Mouse (Mus musculus) kidney, embryonic 16.5 days (tissue): ENCODE measurements around the gene Mapk7. TPM values are rescaled to one million over a fixed set of nuclear protein-coding genes. Genes with fewer than 3 reads are reported as not detected.

Experiments used
- ATAC-seq: fragments of 200-750 bp; cut with Nextera tagmentation; 2 replicates; pipeline ENCODE4 v1.8.0; 2017; ENCODE audit warnings: moderate TSS enrichment; ENCODE audit not compliant: low FRiP score, low TSS enrichment
- H3K27ac ChIP-seq: fragments of 300-500 bp; sonication (generic); 2 replicates; pipeline ENCODE4 v1.5.1; 2014; ENCODE audit warnings: low read length
- H3K27me3 ChIP-seq: fragments of 300-500 bp; sonication (generic); 2 replicates; pipeline ENCODE4 v1.6.1; 2014; ENCODE audit warnings: low read length, control low read depth, mixed read lengths; ENCODE audit not compliant: insufficient read depth
- H3K36me3 ChIP-seq: fragments of 300-500 bp; sonication (generic); 2 replicates; pipeline ENCODE4 v1.6.1; 2014; ENCODE audit warnings: low read length, control low read depth, mixed read lengths; ENCODE audit not compliant: insufficient read depth
- H3K4me1 ChIP-seq: fragments of 300-500 bp; sonication (generic); 2 replicates; pipeline ENCODE4 v1.6.1; 2014; ENCODE audit warnings: low read length, control low read depth, mixed read lengths; ENCODE audit not compliant: insufficient read depth
- H3K4me2 ChIP-seq: fragments of 300-500 bp; sonication (generic); replicated peaks from 2 replicates; pipeline ENCODE4 v1.6.1; 2014; ENCODE audit warnings: low read depth, low read length
- H3K4me3 ChIP-seq: fragments of 300-500 bp; sonication (generic); 2 replicates; pipeline ENCODE4 v1.5.1; 2014; ENCODE audit warnings: mild to moderate bottlenecking, low read length
- H3K9ac ChIP-seq: fragments of 300-500 bp; sonication (generic); replicated peaks from 2 replicates; pipeline ENCODE4 v1.6.1; 2014; ENCODE audit warnings: low read length
- H3K9me3 ChIP-seq: fragments of 300-500 bp; sonication (generic); 2 replicates; pipeline ENCODE4 v1.6.1; 2016; ENCODE audit warnings: low read length, control low read depth
- WGBS: fragments of 180-500 bp; shearing (Covaris S2); extraction: QIAGEN DNeasy Blood & Tissue Kit; methylation state at CpG from one replicate; pipeline ENCODE4 v1.1.7; 2014; 5-methylcytosine and 5-hydroxymethylcytosine counted together
- polyA plus RNA-seq: library from polyadenylated mRNA; unstranded; fragments of >200 nt; fragmentation: Nextera tagmentation; extraction: Ambion mirVana; gene quantifications from 2 replicates; pipeline ENCODE4 v1.2.1, GENCODE M21; 2015

Gene Mapk7
- polyA plus RNA-seq, 1 experiment from 2014 or later: 62.5 TPM

- H3K4me2 ChIP-seq: peak overlapping the region; percentile 85
- no peaks in the 10 kb centered on the region for H3K9me3 ChIP-seq
- peaks cover 24% of the 10 kb centered on the region for H3K4me1 ChIP-seq
- H3K27ac ChIP-seq: peak overlapping the region; percentile 81
- peak overlapping the region; percentile 98 for H3K4me3 ChIP-seq
- H3K9ac ChIP-seq: peak overlapping the region; percentile 94
- under 1% methylated on average over 46 of the region's 50 CpGs for WGBS
- ATAC-seq: peak; percentile 67
- H3K27me3 ChIP-seq: no peaks in the 10 kb centered on the region
- H3K36me3 ChIP-seq: peaks cover 42% of the 10 kb centered on the region
Observed at GRCm38 (mm10) chr11:61493525-61494128, 579 bp downstream of the Mapk7 start.

- Histone ChIP-seq H3K36me3 (peaks cover 49% of the 10 kb centered on the region), H3K9ac (peak overlapping the region; percentile 94), H3K27ac (no peak overlapping the region), H3K4me1 (peaks cover 27% of the 10 kb centered on the region), H3K4me3 (peak overlapping the region; percentile 98), H3K9me3 (no peaks in the 10 kb centered on the region), H3K27me3 (no peaks in the 10 kb centered on the region), H3K4me2 (peak overlapping the region; percentile 85)
- WGBS: 67% methylated on average over 12 of the region's 12 CpGs
- ATAC-seq: no peak
Observed at GRCm38 (mm10) chr11:61492749-61493401, 1.3 kb downstream of the Mapk7 start.

- Histone ChIP-seq H3K27me3 (no peaks in the 10 kb centered on the region), H3K4me3 (no peak overlapping the region), H3K27ac (no peak overlapping the region), H3K36me3 (peaks cover 52% of the 10 kb centered on the region), H3K9ac (no peak overlapping the region), H3K4me1 (peaks cover 45% of the 10 kb centered on the region), H3K9me3 (no peaks in the 10 kb centered on the region), H3K4me2 (no peak overlapping the region)
- no peak for ATAC-seq
- WGBS: 91% methylated on average over 22 of the region's 22 CpGs
Observed at GRCm38 (mm10) chr11:61490944-61491520, 3.2 kb downstream of the Mapk7 start.

GRCm38 (mm10) chr11:61489874-61490273 is 4.3 kb downstream of the Mapk7 start:
- Histone ChIP-seq H3K27ac (no peak overlapping the region), H3K27me3 (no peaks in the 10 kb centered on the region), H3K36me3 (peaks cover 52% of the 10 kb centered on the region), H3K4me1 (peaks cover 51% of the 10 kb centered on the region), H3K4me2 (no peak overlapping the region), H3K4me3 (no peak overlapping the region), H3K9me3 (no peaks in the 10 kb centered on the region), H3K9ac (no peak overlapping the region)
- WGBS: 91% methylated on average over 8 of the region's 8 CpGs
- no peak for ATAC-seq

GRCm38 (mm10) chr11:61489085-61489484 is 5.1 kb downstream of the Mapk7 start:
- ATAC-seq: no peak
- Histone ChIP-seq H3K4me2 (no peak overlapping the region), H3K4me3 (no peak overlapping the region), H3K4me1 (peaks cover 57% of the 10 kb centered on the region), H3K27me3 (no peaks in the 10 kb centered on the region), H3K9ac (no peak overlapping the region; the same call in 1 of the 2 replicates), H3K27ac (no peak overlapping the region), H3K9me3 (no peaks in the 10 kb centered on the region), H3K36me3 (peaks cover 52% of the 10 kb centered on the region)
- 89% methylated on average over 2 of the region's 2 CpGs for WGBS

DNA sequence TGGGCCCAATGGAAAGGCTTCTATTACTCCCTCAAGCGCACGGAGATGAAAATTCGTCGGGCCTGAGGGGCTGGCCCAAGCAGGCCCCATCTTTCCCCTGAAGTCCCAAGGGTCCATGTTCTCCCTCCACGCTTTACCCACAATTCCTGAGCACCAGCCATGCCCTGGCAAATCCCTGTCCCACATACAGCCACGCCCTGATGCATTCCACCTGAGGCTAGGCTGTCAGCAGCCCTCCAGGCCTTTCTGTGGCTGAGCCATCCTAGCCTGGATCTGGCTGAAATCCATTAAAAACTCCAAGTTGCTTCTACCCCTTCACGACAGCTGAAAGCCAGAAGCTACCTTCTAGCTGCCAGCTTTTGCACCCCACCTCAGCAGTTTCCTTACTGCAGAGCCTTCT is 6.3 kb downstream of the Mapk7 start:
- no peak for ATAC-seq
- Histone ChIP-seq H3K36me3 (peaks cover 52% of the 10 kb centered on the region), H3K9me3 (no peaks in the 10 kb centered on the region), H3K9ac (no peak overlapping the region), H3K27ac (0 out of 2 replicates have a peak overlapping the region, but pooled peaks have one; percentile 28), H3K4me3 (no peak overlapping the region), H3K27me3 (no peaks in the 10 kb centered on the region), H3K4me2 (0 out of 2 replicates have a peak overlapping the region, but pooled peaks have one; percentile 53), H3K4me1 (peaks cover 60% of the 10 kb centered on the region)
- WGBS: 88% methylated on average over 7 of the region's 7 CpGs

DNA sequence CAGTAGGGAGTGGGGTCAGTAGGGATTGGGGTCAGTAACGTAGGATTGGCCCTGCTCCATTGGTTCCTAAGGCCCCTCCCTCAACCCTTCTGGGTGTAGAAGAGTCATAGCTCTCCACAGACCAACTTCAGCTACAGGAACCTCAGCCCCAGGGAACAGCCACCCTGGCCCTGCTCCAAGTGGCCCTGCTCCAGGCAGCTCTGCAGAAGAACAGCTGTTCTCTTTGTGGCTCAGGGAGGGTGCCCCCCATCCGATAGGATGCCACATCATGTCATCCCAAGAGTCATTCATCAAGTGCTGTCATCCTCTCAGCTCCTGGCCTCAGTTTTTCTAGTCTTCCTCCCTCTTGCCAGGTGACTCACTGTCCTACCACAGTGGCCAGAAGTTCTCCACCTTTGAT is 6.8 kb downstream of the Mapk7 start:
- Histone ChIP-seq H3K4me3 (no peak overlapping the region; the same call in 1 of the 2 replicates), H3K4me2 (peak overlapping the region; percentile 53), H3K27me3 (no peaks in the 10 kb centered on the region), H3K27ac (0 out of 2 replicates have a peak overlapping the region, but pooled peaks have one; percentile 28), H3K9me3 (no peaks in the 10 kb centered on the region), H3K36me3 (peaks cover 48% of the 10 kb centered on the region), H3K4me1 (peaks cover 54% of the 10 kb centered on the region), H3K9ac (no peak overlapping the region)
- WGBS: 27% methylated on average over 2 of the region's 2 CpGs
- no peak for ATAC-seq

DNA sequence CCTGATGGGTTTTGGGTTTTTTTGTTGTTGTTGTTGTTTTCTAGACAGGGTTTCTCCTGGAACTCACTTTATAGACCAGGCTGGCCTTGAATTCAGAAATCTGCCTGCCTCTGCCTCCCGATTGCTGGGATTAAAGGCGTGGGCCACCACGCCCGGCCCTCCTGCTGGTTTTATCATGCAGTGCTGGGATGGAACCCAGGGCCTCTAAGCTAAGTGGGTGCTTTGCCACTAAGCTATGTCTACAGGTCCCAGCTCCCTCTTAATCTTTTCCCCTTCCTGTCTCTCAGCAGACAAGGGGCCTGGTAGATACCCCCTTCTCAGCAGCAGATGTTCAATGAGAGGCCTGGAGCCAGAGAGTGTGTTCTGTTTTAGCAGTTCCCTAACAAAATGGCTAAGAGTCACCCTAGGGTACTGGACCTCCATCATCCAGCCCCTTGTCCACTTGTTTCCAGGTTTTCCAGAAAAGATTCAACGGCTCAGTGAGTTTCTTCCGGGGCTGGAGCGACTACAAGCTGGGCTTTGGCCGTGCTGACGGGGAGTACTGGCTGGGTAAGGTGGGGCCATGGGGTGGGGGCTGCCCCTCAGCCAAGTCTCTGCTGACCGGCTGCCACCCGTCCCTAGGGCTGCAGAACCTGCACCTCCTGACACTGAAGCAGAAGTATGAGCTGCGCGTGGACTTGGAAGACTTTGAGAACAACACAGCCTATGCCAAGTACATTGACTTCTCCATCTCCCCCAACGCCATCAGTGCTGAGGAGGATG is 7.6 kb downstream of the Mapk7 start:
- H3K36me3 ChIP-seq: peaks cover 41% of the 10 kb centered on the region
- no peak for ATAC-seq
- peaks cover 53% of the 10 kb centered on the region for H3K4me1 ChIP-seq
- no peaks in the 10 kb centered on the region for H3K27me3 ChIP-seq
- peak overlapping the region; percentile 53 for H3K4me2 ChIP-seq
- peak overlapping the region; percentile 43 for H3K4me3 ChIP-seq
- peak overlapping the region; percentile 27; the same call in 1 of the 2 replicates for H3K9ac ChIP-seq
- 63% methylated on average over 14 of the region's 14 CpGs for WGBS
- no peaks in the 10 kb centered on the region for H3K9me3 ChIP-seq
- H3K27ac ChIP-seq: peak overlapping the region; percentile 97

- Histone ChIP-seq H3K4me2 (peak overlapping the region; percentile 53), H3K9ac (peak overlapping the region; percentile 27), H3K4me1 (peaks cover 59% of the 10 kb centered on the region), H3K27me3 (no peaks in the 10 kb centered on the region), H3K27ac (peak overlapping the region; percentile 97), H3K4me3 (peak overlapping the region; percentile 43), H3K36me3 (peaks cover 32% of the 10 kb centered on the region), H3K9me3 (no peaks in the 10 kb centered on the region)
- 0 out of 2 replicates have a peak, but pooled peaks have one; percentile 2 for ATAC-seq
- 37% methylated on average over 22 of the region's 22 CpGs for WGBS
Observed at GRCm38 (mm10) chr11:61485541-61486457, 8.4 kb downstream of the Mapk7 start.
